Mouse (Mus musculus): ENCODE results near the gene Dnajc15.

DNA sequence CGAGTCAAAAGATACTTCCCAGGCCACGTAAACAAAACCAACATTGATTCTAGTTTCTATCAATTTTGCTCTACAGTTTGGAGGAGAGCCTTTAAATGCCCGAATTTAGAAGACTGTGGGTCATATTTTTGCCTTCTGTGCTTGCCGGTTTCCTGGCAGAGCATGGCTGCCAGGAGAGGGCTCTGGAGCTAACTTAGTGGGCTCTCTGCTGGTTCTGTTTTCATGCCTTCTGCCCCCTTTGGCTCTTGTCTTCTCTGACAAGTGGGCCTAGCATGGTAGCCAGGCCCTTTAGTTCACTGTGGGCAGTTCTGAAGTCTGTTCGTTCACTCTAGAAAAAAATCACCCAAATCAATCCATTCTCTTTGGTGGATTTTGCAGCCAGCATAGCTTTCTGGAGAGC is 63.5 kb downstream of the Dnajc15 start:
- TF ChIP-seq CTCF (IDR thresholded peaks at IDR 0.05; ENCODE audit: control insufficient read depth, insufficient read depth, insufficient read length) (no peak), MAX (IDR thresholded peaks at IDR 0.05) (no peak)
